Mouse (Mus musculus) liver, embryonic 14.5 days (tissue): Measurements from ENCODE around the gene Lrrc72. TPM values are rescaled to one million over a fixed set of nuclear protein-coding genes. Genes with fewer than 3 reads are reported as not detected.

Experiments
- ATAC-seq: fragments of 200-750 bp; cut with Nextera tagmentation; 2 replicates; pipeline ENCODE4 v1.8.0; 2017; ENCODE audit warnings: moderate number of reproducible peaks, mild to moderate bottlenecking, moderate library complexity; ENCODE audit not compliant: insufficient read depth
- DNase-seq, 3 experiments: peaks; one replicate each; pipeline ENCODE4 v3.0.0-alpha.2; 2012 to 2013; ENCODE audit warnings: low read depth in 3 of 3, low spot score in 3 of 3
- H3K27ac ChIP-seq: fragments of 300-500 bp; sonication (generic); 2 replicates; pipeline ENCODE4 v1.5.1; 2014; ENCODE audit warnings: moderate library complexity, mild to moderate bottlenecking, control low read depth, inconsistent platforms
- H3K27me3 ChIP-seq: fragments of 300-500 bp; sonication (generic); 2 replicates; pipeline ENCODE4 v1.6.1; 2014; ENCODE audit warnings: mild to moderate bottlenecking, low read length, moderate library complexity; ENCODE audit not compliant: control insufficient read depth, insufficient read depth
- H3K36me3 ChIP-seq: fragments of 300-500 bp; sonication (generic); replicated peaks from 2 replicates; pipeline ENCODE4 v1.6.1; 2014; ENCODE audit warnings: low read depth; ENCODE audit not compliant: control insufficient read depth, insufficient read depth
- H3K4me1 ChIP-seq, 2 experiments: fragments of 200-500 bp in 1 of 2; fragments of 300-500 bp in 1 of 2; sonication (generic) in 1 of 2; replicated peaks; 2 replicates each; pipeline ENCODE4 v1.6.1; 2012 to 2014; ENCODE audit warnings: antibody characterized with exemption in 1 of 2, inconsistent platforms in 1 of 2, low read length in 1 of 2; ENCODE audit not compliant: control insufficient read depth in 2 of 2, insufficient read depth in 2 of 2
- H3K4me2 ChIP-seq: fragments of 300-500 bp; sonication (generic); 2 replicates; pipeline ENCODE4 v1.6.1; 2014; ENCODE audit warnings: low read depth, mild to moderate bottlenecking, control low read depth, moderate library complexity
- H3K4me3 ChIP-seq, 2 experiments: fragments of 200-500 bp in 1 of 2; fragments of 300-500 bp in 1 of 2; sonication (generic) in 1 of 2; 2 replicates each; pipeline ENCODE4 v1.5.1; 2012 to 2014; ENCODE audit warnings: low read depth in 2 of 2, low read length in 2 of 2, mild to moderate bottlenecking in 2 of 2, control low read depth in 1 of 2, inconsistent platforms in 1 of 2, moderate library complexity in 1 of 2; ENCODE audit not compliant: insufficient read depth in 1 of 2
- H3K9ac ChIP-seq: fragments of 300-500 bp; sonication (generic); replicated peaks from 2 replicates; pipeline ENCODE4 v1.6.1; 2014; ENCODE audit warnings: mild to moderate bottlenecking, control low read depth, moderate library complexity
- H3K9me3 ChIP-seq: fragments of 300-500 bp; sonication (generic); 2 replicates; pipeline ENCODE4 v1.6.1; 2016; ENCODE audit warnings: low read length, mixed read lengths; ENCODE audit not compliant: control insufficient read depth
- CTCF ChIP-seq: IDR thresholded peaks from 2 replicates; pipeline ENCODE4 v1.5.1; 2016; ENCODE audit warnings: antibody characterized with exemption, low read depth, control low read depth
- EP300 ChIP-seq: IDR thresholded peaks from 2 replicates; pipeline ENCODE4 v1.6.1; 2016; ENCODE audit warnings: antibody characterized with exemption, low read depth
- WGBS: fragments of 180-500 bp; shearing (Covaris S2); extraction: QIAGEN DNeasy Blood & Tissue Kit; methylation state at CpG from one replicate; pipeline ENCODE4 v1.1.7; 2014; ENCODE audit not compliant: insufficient replicate concordance; 5-methylcytosine and 5-hydroxymethylcytosine counted together
- polyA plus RNA-seq, 2 experiments: library from polyadenylated mRNA; depleted of rRNA in 1 of 2; stranded (reverse) in 1 of 2; unstranded in 1 of 2; fragments of >200 nt; fragmentation: Nextera tagmentation in 1 of 2; extraction: Ambion mirVana in 1 of 2; gene quantifications; 2 replicates each; pipeline versions ENCODE4 v1.2.1 to v1.2.3; 2012 to 2014

Lrrc72 gene
- polyA plus RNA-seq, 2 experiments, result not detected

DNA sequence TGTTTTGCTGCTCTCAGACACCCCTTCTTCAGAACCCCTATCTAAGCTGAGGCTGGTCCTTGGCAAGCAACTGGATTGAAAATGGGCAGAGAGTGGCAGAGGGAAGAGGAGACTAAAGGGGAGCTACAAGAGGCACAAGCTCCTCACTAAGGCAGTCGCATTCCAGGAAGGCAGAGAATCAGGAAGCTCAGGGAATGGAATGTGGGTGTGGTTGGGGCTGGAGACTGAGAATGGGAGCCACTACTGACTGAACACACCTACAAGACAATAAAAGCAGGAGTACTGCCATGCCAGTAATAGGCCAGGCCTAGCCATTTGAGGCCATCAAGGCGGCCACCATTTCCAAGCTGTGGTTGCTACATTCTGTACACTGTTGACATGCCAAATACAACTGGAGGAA lies 21.8 kb downstream of the Lrrc72 start:
- Histone ChIP-seq H3K4me2 (no peak overlapping the region), H3K36me3 (no peaks in the 10 kb centered on the region), H3K9ac (no peak overlapping the region), H3K4me3 (no peak overlapping the region), H3K27ac (no peak overlapping the region), H3K27me3 (no peaks in the 10 kb centered on the region), H3K9me3 (no peaks in the 10 kb centered on the region), H3K4me1 (no peaks in the 10 kb centered on the region)
- DNase-seq (no peak), ATAC-seq (no peak)
- WGBS, result 60% methylated on average over 2 of the region's 2 CpGs
- TF ChIP-seq EP300, result no peak
- TF ChIP-seq CTCF, result no peak

- Histone ChIP-seq H3K4me1 (no peaks in the 10 kb centered on the region), H3K9me3 (no peaks in the 10 kb centered on the region), H3K4me2 (no peak overlapping the region), H3K4me3 (no peak overlapping the region), H3K27ac (no peak overlapping the region), H3K27me3 (no peaks in the 10 kb centered on the region), H3K36me3 (no peaks in the 10 kb centered on the region), H3K9ac (no peak overlapping the region)
- no peak for ATAC-seq
- 42% methylated on average over 4 of the region's 4 CpGs for WGBS
- DNase-seq, result no peak
- no peak for TF ChIP-seq EP300
- TF ChIP-seq CTCF, result no peak
Observed at GRCm38 (mm10) chr12:36224392-36224791, 28.8 kb downstream of the Lrrc72 start.

- ATAC-seq (no peak), DNase-seq (no peak)
- Histone ChIP-seq H3K9ac (no peak overlapping the region), H3K36me3 (no peaks in the 10 kb centered on the region), H3K4me3 (no peak overlapping the region), H3K9me3 (no peaks in the 10 kb centered on the region), H3K4me1 (no peaks in the 10 kb centered on the region), H3K4me2 (no peak overlapping the region), H3K27ac (no peak overlapping the region), H3K27me3 (no peaks in the 10 kb centered on the region)
- TF ChIP-seq CTCF (no peak), EP300 (no peak)
- WGBS, result 66% methylated on average over 10 of the region's 10 CpGs
Observed at GRCm38 (mm10) chr12:36216905-36217304, 36.3 kb downstream of the Lrrc72 start.

- Histone ChIP-seq H3K36me3 (no peaks in the 10 kb centered on the region), H3K4me1 (no peaks in the 10 kb centered on the region), H3K27ac (no peak overlapping the region), H3K9me3 (no peaks in the 10 kb centered on the region), H3K9ac (no peak overlapping the region), H3K27me3 (no peaks in the 10 kb centered on the region), H3K4me2 (no peak overlapping the region), H3K4me3 (no peak overlapping the region)
- no peak for TF ChIP-seq EP300
- no peak for TF ChIP-seq CTCF
- DNase-seq (no peak), ATAC-seq (no peak)
- WGBS, result 46% methylated on average over 4 of the region's 4 CpGs
Observed at GRCm38 (mm10) chr12:36216230-36216629, 37.0 kb downstream of the Lrrc72 start.

DNA sequence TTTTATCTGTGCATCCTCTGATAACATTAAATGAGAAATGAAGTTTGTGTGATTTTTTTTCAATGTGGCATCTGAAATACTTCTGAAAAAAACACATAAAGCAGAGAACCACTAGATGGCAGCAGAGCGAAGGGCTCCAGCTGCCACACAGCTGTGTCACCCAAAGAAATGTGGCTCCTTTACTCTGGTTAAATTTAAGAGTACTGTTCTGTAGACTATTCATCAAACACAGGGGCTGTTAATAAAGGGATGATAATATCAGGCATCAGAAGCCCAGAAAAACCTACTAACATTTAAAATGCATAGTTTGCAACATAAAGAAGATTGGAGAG lies 38.1 kb downstream of the Lrrc72 start:
- H3K36me3 ChIP-seq, result no peaks in the 10 kb centered on the region
- no peak for TF ChIP-seq EP300
- TF ChIP-seq CTCF, result peak; percentile 68
- H3K4me1 ChIP-seq, result no peaks in the 10 kb centered on the region
- no peaks in the 10 kb centered on the region for H3K9me3 ChIP-seq
- H3K9ac ChIP-seq, result no peak overlapping the region
- no peak overlapping the region for H3K27ac ChIP-seq
- H3K4me3 ChIP-seq, result no peak overlapping the region
- H3K4me2 ChIP-seq, result no peak overlapping the region
- ATAC-seq, result no peak
- no peak for DNase-seq
- no peaks in the 10 kb centered on the region for H3K27me3 ChIP-seq
- WGBS, result 0% methylated on average over 1 of the region's 1 CpGs
